Mouse (Mus musculus) cortical plate, adult 2 months (tissue): ENCODE measurements around the gene F9.

Source experiments
- CTCF ChIP-seq: fragments of 200-500 bp; IDR thresholded peaks from 2 replicates; pipeline ENCODE4 v1.5.1; 2011; ENCODE audit warnings: mild to moderate bottlenecking, control low read depth, low read length; ENCODE audit not compliant: insufficient read depth; ENCODE audit errors: extremely low read depth
- POLR2A ChIP-seq: fragments of 200-500 bp; IDR thresholded peaks from 2 replicates; pipeline ENCODE4 v1.6.1; 2011; ENCODE audit warnings: mild to moderate bottlenecking, low read length, control low read depth; ENCODE audit not compliant: insufficient read depth; ENCODE audit errors: extremely low read depth

DNA sequence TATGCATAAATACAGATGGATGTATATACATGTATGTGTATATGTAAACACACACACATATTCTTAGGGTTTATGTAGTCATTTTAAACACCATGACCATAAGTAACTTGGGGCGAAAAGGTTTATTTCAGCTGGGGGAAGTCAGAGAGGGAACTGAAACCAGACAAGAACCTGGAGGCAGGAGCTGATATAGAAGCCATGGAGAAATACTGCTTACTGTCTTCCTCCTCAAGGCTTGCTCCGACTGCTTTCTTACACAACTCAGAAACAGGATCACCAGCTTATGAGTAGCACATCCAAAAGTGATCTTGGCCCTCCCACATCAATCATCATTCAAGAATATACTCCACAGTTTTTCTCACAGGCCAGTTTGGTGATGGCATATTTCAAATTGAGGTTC, 2.2 kb downstream of the F9 start:
- TF ChIP-seq CTCF (no peak), POLR2A (no peak)
